Mouse (Mus musculus) stomach, embryonic 16.5 days (tissue): ENCODE data around the gene Zxdc. TPM values are rescaled to one million over a fixed set of nuclear protein-coding genes. Genes with fewer than 3 reads are reported as not detected.

Experiments
- ATAC-seq: fragments of 200-750 bp; cut with Nextera tagmentation; 2 replicates; pipeline ENCODE4 v1.8.0; 2017; ENCODE audit warnings: moderate number of reproducible peaks, moderate TSS enrichment; ENCODE audit not compliant: insufficient read depth, low FRiP score
- H3K27ac ChIP-seq: fragments of 300-500 bp; sonication (generic); 2 replicates; pipeline ENCODE4 v1.5.1; 2014; ENCODE audit warnings: low read length
- H3K27me3 ChIP-seq: fragments of 300-500 bp; sonication (generic); 2 replicates; pipeline ENCODE4 v1.6.1; 2014; ENCODE audit warnings: low read length, control low read depth, mixed read lengths; ENCODE audit not compliant: control insufficient read depth, insufficient read depth
- H3K36me3 ChIP-seq: fragments of 300-500 bp; sonication (generic); 2 replicates; pipeline ENCODE4 v1.6.1; 2014; ENCODE audit warnings: low read length; ENCODE audit not compliant: control insufficient read depth, insufficient read depth
- H3K4me1 ChIP-seq: fragments of 300-500 bp; sonication (generic); 2 replicates; pipeline ENCODE4 v1.6.1; 2014; ENCODE audit warnings: low read length, control low read depth, mixed read lengths; ENCODE audit not compliant: control insufficient read depth, insufficient read depth
- H3K4me2 ChIP-seq: fragments of 300-500 bp; sonication (generic); 2 replicates; pipeline ENCODE4 v1.6.1; 2014; ENCODE audit warnings: low read depth, low read length, mixed read lengths
- H3K4me3 ChIP-seq: fragments of 300-500 bp; sonication (generic); replicated peaks from 2 replicates; pipeline ENCODE4 v1.5.1; 2014; ENCODE audit warnings: mild to moderate bottlenecking, low read length
- H3K9ac ChIP-seq: fragments of 300-500 bp; sonication (generic); 2 replicates; pipeline ENCODE4 v1.6.1; 2014; ENCODE audit warnings: low read length
- H3K9me3 ChIP-seq: fragments of 300-500 bp; sonication (generic); replicated peaks from 2 replicates; pipeline ENCODE4 v1.6.1; 2016; ENCODE audit warnings: low read length, control low read depth; ENCODE audit not compliant: control insufficient read depth
- WGBS: fragments of 180-500 bp; shearing (Covaris S2); extraction: QIAGEN DNeasy Blood & Tissue Kit; methylation state at CpG from one replicate; pipeline ENCODE4 v1.1.7; 2014; 5-methylcytosine and 5-hydroxymethylcytosine counted together
- polyA plus RNA-seq: library from polyadenylated mRNA; unstranded; fragments of >200 nt; fragmentation: Nextera tagmentation; extraction: Ambion mirVana; gene quantifications from 2 replicates; pipeline ENCODE4 v1.2.1, GENCODE M21; 2015

Gene Zxdc
- polyA plus RNA-seq, 1 experiment from 2014 or later = 4.7 TPM

DNA sequence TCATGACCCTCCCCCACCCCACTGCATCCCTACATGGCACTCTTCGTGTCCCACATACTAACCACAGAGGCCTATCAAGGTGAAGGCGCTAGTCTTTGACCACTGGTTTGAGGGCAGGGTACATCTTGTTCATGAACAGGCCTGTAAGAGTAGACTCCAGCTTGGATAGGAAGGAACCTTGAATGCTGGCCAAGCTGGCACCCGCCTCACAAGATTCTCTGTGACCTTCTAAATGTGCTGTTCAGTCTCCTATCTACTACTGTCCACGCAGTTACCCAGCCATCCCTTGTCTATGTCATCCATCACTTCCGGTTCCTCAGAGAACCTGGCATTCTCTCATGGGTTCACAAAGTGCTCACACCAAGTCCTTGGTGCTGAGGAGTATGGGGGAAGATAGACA is 6.0 kb upstream of the Zxdc start:
- Histone ChIP-seq H3K4me2 (no peak overlapping the region), H3K36me3 (no peaks in the 10 kb centered on the region), H3K9me3 (no peaks in the 10 kb centered on the region), H3K9ac (no peak overlapping the region), H3K27me3 (no peaks in the 10 kb centered on the region), H3K4me1 (peaks cover 20% of the 10 kb centered on the region), H3K27ac (no peak overlapping the region), H3K4me3 (no peak overlapping the region)
- WGBS = 79% methylated on average over 5 of the region's 5 CpGs
- no peak for ATAC-seq

- H3K4me3 ChIP-seq = peak overlapping the region; percentile 85
- H3K4me2 ChIP-seq = peak overlapping the region; percentile 99
- H3K9ac ChIP-seq = peak overlapping the region; percentile 93
- H3K4me1 ChIP-seq = peaks cover 19% of the 10 kb centered on the region
- H3K27me3 ChIP-seq = no peaks in the 10 kb centered on the region
- H3K27ac ChIP-seq = peak overlapping the region; percentile 86
- no peaks in the 10 kb centered on the region for H3K9me3 ChIP-seq
- H3K36me3 ChIP-seq = 0 out of 2 replicates have a peak, but pooled peaks cover 12% of the 10 kb centered on the region
- WGBS = under 1% methylated on average over 91 of the region's 98 CpGs
- ATAC-seq = peak; percentile 71
These were observed 647 bp downstream of the Zxdc start for GRCm38 (mm10) chr6:90369725-90370553.

GRCm38 (mm10) chr6:90374647-90375046 is 5.4 kb downstream of the Zxdc start:
- Histone ChIP-seq H3K9me3 (no peaks in the 10 kb centered on the region), H3K27ac (no peak overlapping the region), H3K4me2 (no peak overlapping the region), H3K27me3 (no peaks in the 10 kb centered on the region), H3K36me3 (peaks cover 33% of the 10 kb centered on the region), H3K4me3 (no peak overlapping the region), H3K9ac (no peak overlapping the region), H3K4me1 (peaks cover 16% of the 10 kb centered on the region)
- ATAC-seq = no peak
- WGBS = 74% methylated on average over 4 of the region's 4 CpGs

DNA sequence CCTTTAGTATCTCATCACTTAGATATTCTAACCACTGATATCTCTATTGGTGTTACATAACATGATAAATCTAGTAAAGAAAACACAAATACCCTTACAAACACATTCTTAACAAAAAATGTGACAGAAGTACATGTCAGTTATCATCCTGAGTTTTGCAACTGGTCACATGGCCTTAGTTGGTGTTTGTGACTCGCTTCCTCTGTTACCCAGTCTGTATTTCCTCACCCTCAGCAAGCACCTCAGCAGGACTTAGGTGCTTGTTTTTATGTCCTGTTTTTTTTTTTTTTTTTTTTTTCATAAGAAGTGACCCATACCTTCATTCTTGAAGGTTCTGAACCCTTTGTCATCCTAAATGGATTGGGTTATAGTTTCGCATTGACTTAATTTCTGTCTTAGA is 8.4 kb downstream of the Zxdc start:
- Histone ChIP-seq H3K4me2 (no peak overlapping the region), H3K9ac (no peak overlapping the region), H3K27me3 (no peaks in the 10 kb centered on the region), H3K27ac (no peak overlapping the region), H3K4me3 (no peak overlapping the region), H3K4me1 (no peaks in the 10 kb centered on the region), H3K36me3 (peaks cover 48% of the 10 kb centered on the region), H3K9me3 (no peaks in the 10 kb centered on the region)
- WGBS = 93% methylated on average over 2 of the region's 2 CpGs
- no peak for ATAC-seq

GRCm38 (mm10) chr6:90381465-90381864 is 12.2 kb downstream of the Zxdc start:
- Histone ChIP-seq H3K27me3 (no peaks in the 10 kb centered on the region), H3K9ac (no peak overlapping the region), H3K4me2 (no peak overlapping the region), H3K27ac (no peak overlapping the region), H3K9me3 (no peaks in the 10 kb centered on the region), H3K4me1 (no peaks in the 10 kb centered on the region), H3K4me3 (no peak overlapping the region), H3K36me3 (peaks cover 26% of the 10 kb centered on the region)
- 94% methylated on average over 2 of the region's 2 CpGs for WGBS
- ATAC-seq = no peak

GRCm38 (mm10) chr6:90390629-90391028 is 21.3 kb downstream of the Zxdc start:
- H3K36me3 ChIP-seq = peaks cover 6% of the 10 kb centered on the region; the same call in 1 of the 2 replicates
- no peak overlapping the region for H3K4me2 ChIP-seq
- 79% methylated on average over 4 of the region's 4 CpGs for WGBS
- H3K9ac ChIP-seq = no peak overlapping the region
- no peak overlapping the region for H3K4me3 ChIP-seq
- H3K27me3 ChIP-seq = no peaks in the 10 kb centered on the region
- ATAC-seq = no peak
- H3K9me3 ChIP-seq = no peaks in the 10 kb centered on the region
- no peak overlapping the region for H3K27ac ChIP-seq
- H3K4me1 ChIP-seq = no peaks in the 10 kb centered on the region

GRCm38 (mm10) chr6:90393948-90394347 is 24.7 kb downstream of the Zxdc start:
- Histone ChIP-seq H3K4me1 (no peaks in the 10 kb centered on the region), H3K9ac (no peak overlapping the region), H3K27ac (no peak overlapping the region), H3K36me3 (peaks cover 3% of the 10 kb centered on the region; the same call in 1 of the 2 replicates), H3K27me3 (no peaks in the 10 kb centered on the region), H3K4me3 (no peak overlapping the region), H3K4me2 (no peak overlapping the region), H3K9me3 (no peaks in the 10 kb centered on the region)
- 55% methylated on average over 3 of the region's 3 CpGs for WGBS
- ATAC-seq = no peak

DNA sequence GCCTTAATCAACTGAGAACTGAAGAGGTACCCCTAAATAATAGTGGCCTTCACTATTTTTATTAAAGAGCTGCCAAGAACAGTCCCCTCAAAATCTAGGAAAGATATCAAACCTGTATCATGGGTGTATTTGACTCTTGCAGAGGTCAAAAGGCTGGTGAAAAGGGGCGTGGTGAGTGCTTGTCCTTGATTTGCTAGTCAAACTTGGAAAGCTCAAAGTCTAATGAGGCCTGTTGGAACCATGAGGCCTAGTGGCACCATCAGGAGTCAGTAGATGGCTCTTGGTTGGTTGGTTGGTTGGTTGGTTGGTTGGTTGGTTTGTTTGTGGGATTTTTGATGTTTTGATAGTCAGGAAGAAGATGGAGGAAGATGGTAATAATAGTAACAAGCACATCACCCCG is 26.5 kb downstream of the Zxdc start:
- Histone ChIP-seq H3K4me3 (no peak overlapping the region), H3K27me3 (no peaks in the 10 kb centered on the region), H3K9ac (no peak overlapping the region), H3K27ac (no peak overlapping the region), H3K4me1 (no peaks in the 10 kb centered on the region), H3K9me3 (no peaks in the 10 kb centered on the region), H3K36me3 (peaks cover 4% of the 10 kb centered on the region; the same call in 1 of the 2 replicates), H3K4me2 (no peak overlapping the region)
- no peak for ATAC-seq
- 88% methylated on average over 2 of the region's 2 CpGs for WGBS

DNA sequence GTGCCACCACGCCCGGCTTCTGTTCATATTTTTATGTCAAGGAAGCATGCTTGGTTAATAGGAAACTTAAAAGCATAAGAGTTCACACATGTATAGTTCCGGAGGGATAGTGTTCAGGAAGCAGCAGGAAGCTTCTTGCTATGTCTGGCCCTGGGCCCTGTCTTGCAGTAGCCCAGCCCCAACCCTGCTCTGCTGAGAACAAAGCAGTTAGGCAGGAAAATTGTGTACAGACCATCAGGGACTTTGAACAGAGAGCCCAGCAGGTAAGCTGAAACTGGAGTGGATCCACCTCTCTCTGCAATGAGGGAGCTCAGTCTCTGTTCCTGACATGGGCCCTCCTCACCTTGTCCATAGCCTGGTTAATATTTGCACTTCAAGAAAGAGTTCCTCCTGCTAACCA is 28.0 kb downstream of the Zxdc start:
- Histone ChIP-seq H3K27ac (no peak overlapping the region), H3K36me3 (peaks cover 7% of the 10 kb centered on the region; the same call in 1 of the 2 replicates), H3K9me3 (no peaks in the 10 kb centered on the region), H3K4me1 (no peaks in the 10 kb centered on the region), H3K4me3 (no peak overlapping the region), H3K27me3 (no peaks in the 10 kb centered on the region), H3K4me2 (no peak overlapping the region), H3K9ac (no peak overlapping the region)
- no peak; the same call in 1 of the 2 replicates for ATAC-seq
- WGBS = 78% methylated on average over 3 of the region's 3 CpGs
